Mouse (Mus musculus) limb, embryonic 10.5 days (tissue): ENCODE data around the gene Msh6. TPM values are rescaled to one million over a fixed set of nuclear protein-coding genes. Genes with fewer than 3 reads are reported as not detected.
"Not testable (repeated sequence)": the region's sequence is repeated elsewhere in the genome, so short reads cannot be mapped to it uniquely, and the experiment has no call there.

Source experiments
- DNase-seq: peaks from one replicate; pipeline ENCODE4 v3.0.0-alpha.2; 2017; ENCODE audit warnings: low spot score
- H3K27ac ChIP-seq: fragments of 300-500 bp; sonication (generic); 2 replicates; pipeline ENCODE4 v1.5.1; 2016; ENCODE audit warnings: mild to moderate bottlenecking
- H3K27me3 ChIP-seq: fragments of 300-500 bp; sonication (generic); 2 replicates; pipeline ENCODE4 v1.6.1; 2016; ENCODE audit warnings: low read depth, mild to moderate bottlenecking; ENCODE audit not compliant: poor library complexity, severe bottlenecking
- H3K36me3 ChIP-seq: fragments of 300-500 bp; sonication (generic); 2 replicates; pipeline ENCODE4 v1.6.1; 2016; ENCODE audit warnings: mild to moderate bottlenecking, moderate library complexity
- H3K4me1 ChIP-seq: fragments of 300-500 bp; sonication (generic); 2 replicates; pipeline ENCODE4 v1.6.1; 2016
- H3K4me3 ChIP-seq: fragments of 300-500 bp; sonication (generic); 2 replicates; pipeline ENCODE4 v1.5.1; 2016; ENCODE audit warnings: mild to moderate bottlenecking, moderate library complexity
- H3K9me3 ChIP-seq: fragments of 300-500 bp; sonication (generic); replicated peaks from 2 replicates; pipeline ENCODE4 v1.6.1; 2016; ENCODE audit warnings: mild to moderate bottlenecking
- WGBS: fragments of 180-500 bp; shearing (Covaris S2); methylation state at CpG from one replicate; pipeline ENCODE4 v1.1.7; 2016; 5-methylcytosine and 5-hydroxymethylcytosine counted together
- polyA plus RNA-seq: library from polyadenylated mRNA; unstranded; fragments of >200 nt; fragmentation: Nextera tagmentation; extraction: Ambion mirVana; gene quantifications from 2 replicates; pipeline ENCODE4 v1.2.1, GENCODE M21; 2016

Msh6 gene
- polyA plus RNA-seq, 1 experiment from 2014 or later, result 104 TPM

- not testable (repeated sequence) for H3K27ac ChIP-seq, H3K9me3 ChIP-seq, H3K27me3 ChIP-seq, H3K4me3 ChIP-seq, DNase-seq, H3K36me3 ChIP-seq
- 89% methylated on average over 15 of the region's 15 CpGs for WGBS
- H3K4me1 ChIP-seq, result peaks cover 12% of the 10 kb centered on the region
These were observed 2.9 kb upstream of the Msh6 start for GRCm38 (mm10) chr17:87971696-87972591.

DNA sequence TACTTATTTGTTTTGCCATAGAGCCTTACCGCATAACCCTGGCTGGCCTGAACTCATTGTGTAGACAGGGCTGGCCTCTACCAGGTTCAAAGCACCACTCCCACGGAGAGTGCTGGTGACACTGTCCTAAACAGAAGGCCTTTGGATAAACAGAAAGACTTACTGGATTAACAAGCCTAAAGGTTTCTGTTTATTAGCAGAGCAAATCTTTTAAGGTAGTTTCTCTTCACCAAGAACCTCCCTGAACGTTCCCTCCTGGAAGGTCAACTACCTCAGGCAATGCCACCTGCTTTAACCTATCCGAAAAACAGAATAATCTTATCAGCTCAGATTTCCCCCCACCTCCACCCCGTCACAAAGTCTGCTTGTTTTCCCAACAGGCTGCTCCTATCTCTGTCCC is 2.0 kb upstream of the Msh6 start:
- Histone ChIP-seq H3K27me3 (no peaks in the 10 kb centered on the region), H3K9me3 (no peaks in the 10 kb centered on the region), H3K4me3 (no peak overlapping the region), H3K36me3 (peaks cover 16% of the 10 kb centered on the region), H3K4me1 (peaks cover 16% of the 10 kb centered on the region), H3K27ac (no peak overlapping the region)
- DNase-seq, result no peak
- 78% methylated on average over 5 of the region's 5 CpGs for WGBS

GRCm38 (mm10) chr17:87973261-87974167 is 1.3 kb upstream of the Msh6 start:
- H3K27ac ChIP-seq, result peak overlapping the region; percentile 98; the same call in 1 of the 2 replicates
- H3K4me1 ChIP-seq, result peaks cover 16% of the 10 kb centered on the region
- H3K9me3 ChIP-seq, result no peaks in the 10 kb centered on the region
- H3K4me3 ChIP-seq, result peak overlapping the region; percentile 100; the same call in 1 of the 2 replicates
- 67% methylated on average over 10 of the region's 10 CpGs for whole genome bisulfite sequencing
- DNase-seq, result no peak
- no peaks in the 10 kb centered on the region for H3K27me3 ChIP-seq
- peaks cover 23% of the 10 kb centered on the region for H3K36me3 ChIP-seq

DNA sequence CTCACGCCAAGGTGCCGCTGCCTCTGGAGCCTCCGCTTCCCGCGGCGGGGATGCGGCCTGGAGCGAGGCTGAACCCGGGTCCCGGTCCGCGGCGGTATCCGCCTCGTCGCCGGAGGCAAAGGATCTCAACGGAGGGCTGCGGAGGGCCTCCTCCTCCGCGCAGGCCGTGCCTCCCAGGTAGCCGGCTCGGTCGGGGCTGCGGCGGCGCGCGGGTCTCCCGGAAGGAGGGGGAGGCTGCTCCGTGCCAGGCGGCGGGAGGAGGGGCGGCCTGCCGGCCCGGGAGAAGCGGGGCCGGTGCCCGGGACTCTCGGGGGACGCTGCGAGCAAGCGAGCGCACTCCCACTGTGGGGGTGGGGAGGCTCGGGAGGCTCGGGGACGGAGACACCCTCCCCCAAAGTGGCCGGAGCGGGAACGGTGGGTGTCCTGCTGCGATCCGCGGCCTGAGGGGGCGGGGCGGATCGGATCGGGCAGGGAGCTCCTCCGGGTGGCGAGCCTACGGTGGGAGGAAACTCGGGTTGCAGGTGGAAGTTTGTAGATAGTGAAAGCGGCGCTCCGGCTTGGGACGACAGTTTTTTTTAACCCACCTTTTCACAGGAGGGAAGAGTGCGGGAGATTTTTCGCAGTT is 479 bp downstream of the Msh6 start:
- peaks cover 39% of the 10 kb centered on the region for H3K36me3 ChIP-seq
- DNase-seq, result peak; percentile 75
- H3K27ac ChIP-seq, result peak overlapping the region; percentile 98
- WGBS, result under 1% methylated on average over 63 of the region's 68 CpGs
- H3K4me3 ChIP-seq, result peak overlapping the region; percentile 100
- H3K4me1 ChIP-seq, result peaks cover 16% of the 10 kb centered on the region
- no peaks in the 10 kb centered on the region for H3K9me3 ChIP-seq
- H3K27me3 ChIP-seq, result no peaks in the 10 kb centered on the region

DNA sequence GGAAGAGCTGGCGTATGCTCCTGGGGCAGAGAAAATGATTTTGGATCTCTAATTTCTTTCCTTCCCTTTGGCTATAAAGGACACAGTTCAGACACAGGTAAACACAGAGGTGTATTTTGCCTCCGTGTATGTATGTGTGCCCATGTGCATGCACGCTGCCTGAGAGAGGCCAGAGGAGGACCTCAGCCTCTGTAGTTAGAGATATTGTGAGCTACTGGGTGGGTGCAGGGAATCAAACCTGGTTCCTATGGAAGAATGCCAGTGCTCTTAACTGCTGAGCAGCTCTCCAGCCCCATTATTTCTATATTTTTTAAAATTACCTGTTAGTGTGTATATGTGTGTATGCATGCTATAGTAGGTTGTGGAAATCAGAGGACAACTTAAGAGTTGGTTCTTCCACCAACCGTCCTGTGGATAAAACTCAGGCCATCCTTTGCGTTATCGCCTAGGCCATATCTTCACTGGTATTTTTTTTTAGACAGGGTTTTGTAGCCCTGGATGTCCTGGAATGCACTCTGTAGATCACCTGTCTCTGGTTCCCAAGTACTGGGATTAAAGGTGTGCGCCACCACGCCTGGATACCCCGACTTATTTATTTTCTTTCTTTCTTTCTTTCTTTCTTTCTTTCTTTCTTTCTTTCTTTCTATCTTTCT is 1.4 kb downstream of the Msh6 start:
- DNase-seq, result no peak
- H3K4me3 ChIP-seq, result peak overlapping the region; percentile 100
- 80% methylated on average over 9 of the region's 9 CpGs for WGBS
- H3K4me1 ChIP-seq, result peaks cover 16% of the 10 kb centered on the region
- H3K9me3 ChIP-seq, result no peaks in the 10 kb centered on the region
- no peak overlapping the region for H3K27ac ChIP-seq
- H3K36me3 ChIP-seq, result peaks cover 49% of the 10 kb centered on the region
- no peaks in the 10 kb centered on the region for H3K27me3 ChIP-seq

DNA sequence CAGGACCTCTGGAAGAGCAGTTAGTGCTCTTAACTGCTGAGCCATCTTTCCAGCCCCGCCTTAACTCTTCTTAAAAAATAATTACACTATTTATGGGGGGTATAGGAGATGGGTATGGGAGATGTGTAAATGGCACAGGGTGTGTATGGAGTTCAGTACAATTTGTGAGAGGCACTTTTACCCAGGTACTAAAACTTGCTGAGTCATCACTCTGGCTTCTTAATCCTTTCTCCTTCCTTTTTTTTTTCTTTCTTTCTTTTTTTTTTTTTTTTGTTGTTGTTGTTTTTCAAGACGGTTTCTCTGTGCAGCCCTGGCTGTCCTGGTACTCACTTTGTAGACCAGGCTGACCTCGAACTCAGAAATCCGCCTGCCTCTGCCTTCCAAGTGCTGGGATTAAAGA is 2.1 kb downstream of the Msh6 start:
- H3K27ac ChIP-seq, H3K9me3 ChIP-seq, DNase-seq, H3K27me3 ChIP-seq: not testable (repeated sequence)
- Histone ChIP-seq H3K4me3 (0 out of 2 replicates have a peak overlapping the region, but pooled peaks have one; percentile 100), H3K4me1 (peaks cover 16% of the 10 kb centered on the region), H3K36me3 (peaks cover 55% of the 10 kb centered on the region)
- 86% methylated on average over 4 of the region's 4 CpGs for WGBS

- not testable (repeated sequence) for H3K9me3 ChIP-seq, H3K27me3 ChIP-seq, DNase-seq, H3K4me3 ChIP-seq, H3K27ac ChIP-seq
- Histone ChIP-seq H3K4me1 (peaks cover 11% of the 10 kb centered on the region), H3K36me3 (peaks cover 82% of the 10 kb centered on the region)
- WGBS, result 89% methylated on average over 1 of the region's 1 CpGs
These were observed 4.8 kb downstream of the Msh6 start for GRCm38 (mm10) chr17:87979696-87980095.

DNA sequence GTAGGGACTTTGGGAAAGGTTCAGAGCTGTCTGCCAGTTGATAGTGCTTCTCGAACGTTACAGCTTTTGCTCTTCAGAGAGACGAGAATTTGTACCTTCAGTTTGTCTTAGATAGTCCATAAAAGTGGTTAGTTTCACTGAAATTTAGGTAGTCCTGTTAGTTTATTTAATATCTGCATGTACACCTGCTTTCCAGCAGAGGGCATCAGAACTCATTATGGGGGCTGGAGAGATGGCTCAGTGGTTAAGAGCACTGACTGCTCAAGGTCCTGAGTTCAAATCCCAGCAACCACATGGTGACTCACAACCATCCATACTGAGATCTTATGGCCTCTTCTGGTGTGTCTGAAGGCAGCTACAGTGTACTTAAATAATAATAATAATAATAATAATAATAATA is 7.2 kb downstream of the Msh6 start:
- peaks cover 98% of the 10 kb centered on the region for H3K36me3 ChIP-seq
- H3K4me1 ChIP-seq, result 0 out of 2 replicates have a peak, but pooled peaks cover 3% of the 10 kb centered on the region
- WGBS, result 86% methylated on average over 3 of the region's 3 CpGs
- no peak overlapping the region for H3K4me3 ChIP-seq
- DNase-seq, result no peak
- H3K9me3 ChIP-seq, result no peaks in the 10 kb centered on the region
- H3K27me3 ChIP-seq, result no peaks in the 10 kb centered on the region
- no peak overlapping the region for H3K27ac ChIP-seq

DNA sequence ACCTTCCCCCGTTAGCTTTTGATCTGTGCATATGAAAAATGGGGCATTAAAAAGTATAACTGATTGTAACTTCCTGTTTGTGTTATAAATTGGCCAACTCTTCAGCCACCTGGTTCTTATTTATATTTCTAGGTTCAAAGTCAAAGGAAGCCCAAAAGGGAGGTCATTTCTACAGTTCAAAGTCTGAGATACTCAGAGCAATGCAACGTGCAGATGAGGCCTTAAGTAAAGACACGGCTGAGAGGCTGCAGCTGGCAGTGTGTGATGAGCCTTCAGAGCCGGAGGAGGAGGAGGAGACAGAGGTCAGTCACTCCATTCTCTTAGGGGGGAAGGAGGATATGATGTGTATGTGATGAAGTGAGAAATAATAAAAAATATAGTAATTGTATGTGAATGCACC is 8.5 kb downstream of the Msh6 start:
- no peak for DNase-seq
- no peaks in the 10 kb centered on the region for H3K9me3 ChIP-seq
- no peak overlapping the region for H3K4me3 ChIP-seq
- no peak overlapping the region for H3K27ac ChIP-seq
- peaks cover 98% of the 10 kb centered on the region for H3K36me3 ChIP-seq
- no peaks in the 10 kb centered on the region for H3K27me3 ChIP-seq
- WGBS, result 66% methylated on average over 4 of the region's 4 CpGs
- no peaks in the 10 kb centered on the region for H3K4me1 ChIP-seq

- H3K4me3 ChIP-seq, result no peak overlapping the region
- H3K27ac ChIP-seq, result no peak overlapping the region
- H3K27me3 ChIP-seq, result no peaks in the 10 kb centered on the region
- H3K36me3 ChIP-seq, result peaks cover 99% of the 10 kb centered on the region
- H3K4me1 ChIP-seq, result no peaks in the 10 kb centered on the region
- 94% methylated on average over 20 of the region's 20 CpGs for WGBS
- no peaks in the 10 kb centered on the region for H3K9me3 ChIP-seq
- DNase-seq, result no peak
These were observed 9.8 kb downstream of the Msh6 start for GRCm38 (mm10) chr17:87984440-87985214.

DNA sequence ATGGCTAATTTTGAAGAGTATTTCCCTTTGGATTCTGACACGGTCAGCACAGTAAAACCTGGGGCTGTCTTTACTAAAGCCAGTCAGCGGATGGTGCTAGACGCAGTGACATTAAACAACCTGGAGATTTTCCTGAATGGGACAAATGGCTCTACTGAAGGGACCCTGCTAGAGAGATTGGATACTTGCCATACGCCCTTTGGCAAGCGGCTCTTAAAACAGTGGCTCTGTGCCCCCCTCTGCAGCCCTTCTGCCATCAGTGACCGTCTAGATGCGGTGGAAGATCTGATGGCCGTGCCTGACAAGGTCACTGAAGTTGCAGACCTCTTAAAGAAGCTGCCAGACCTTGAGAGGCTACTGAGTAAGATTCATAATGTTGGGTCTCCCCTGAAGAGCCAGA is 11.1 kb downstream of the Msh6 start:
- Histone ChIP-seq H3K9me3 (no peaks in the 10 kb centered on the region), H3K27me3 (no peaks in the 10 kb centered on the region)

DNA sequence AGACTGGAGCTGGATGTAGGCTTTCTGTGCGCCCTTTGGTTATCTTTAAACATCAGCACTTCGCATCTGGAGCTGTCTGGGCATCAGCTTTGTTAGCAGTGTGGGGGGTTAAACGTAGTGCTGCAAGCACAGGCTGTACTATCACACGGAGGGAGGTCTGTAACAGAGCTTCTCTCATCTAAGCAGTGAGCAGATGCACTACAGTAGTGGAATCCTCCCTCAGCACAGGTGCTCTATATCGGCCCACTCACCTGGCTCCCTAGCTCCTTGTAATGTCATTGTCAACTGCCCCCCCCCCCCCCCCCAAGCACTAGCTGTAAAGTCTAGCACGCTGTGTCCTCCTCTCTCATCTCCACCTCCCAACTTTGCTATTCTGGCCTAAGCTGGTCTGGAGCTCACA is 12.6 kb downstream of the Msh6 start:
- no peak for DNase-seq
- Histone ChIP-seq H3K9me3 (no peaks in the 10 kb centered on the region), H3K4me3 (no peak overlapping the region), H3K4me1 (no peaks in the 10 kb centered on the region), H3K27ac (no peak overlapping the region), H3K36me3 (peaks cover 100% of the 10 kb centered on the region), H3K27me3 (no peaks in the 10 kb centered on the region)
- 82% methylated on average over 6 of the region's 6 CpGs for WGBS

More for the DNA sequence above, 11.1 kb downstream of the Msh6 start:
- Histone ChIP-seq H3K36me3 (peaks cover 99% of the 10 kb centered on the region), H3K4me3 (no peak overlapping the region), H3K4me1 (no peaks in the 10 kb centered on the region), H3K27ac (no peak overlapping the region)
- WGBS, result 92% methylated on average over 8 of the region's 8 CpGs
- no peak for DNase-seq
